Mouse (Mus musculus): ENCODE measurements around the gene Exoc2.

Exoc2 gene

DNA sequence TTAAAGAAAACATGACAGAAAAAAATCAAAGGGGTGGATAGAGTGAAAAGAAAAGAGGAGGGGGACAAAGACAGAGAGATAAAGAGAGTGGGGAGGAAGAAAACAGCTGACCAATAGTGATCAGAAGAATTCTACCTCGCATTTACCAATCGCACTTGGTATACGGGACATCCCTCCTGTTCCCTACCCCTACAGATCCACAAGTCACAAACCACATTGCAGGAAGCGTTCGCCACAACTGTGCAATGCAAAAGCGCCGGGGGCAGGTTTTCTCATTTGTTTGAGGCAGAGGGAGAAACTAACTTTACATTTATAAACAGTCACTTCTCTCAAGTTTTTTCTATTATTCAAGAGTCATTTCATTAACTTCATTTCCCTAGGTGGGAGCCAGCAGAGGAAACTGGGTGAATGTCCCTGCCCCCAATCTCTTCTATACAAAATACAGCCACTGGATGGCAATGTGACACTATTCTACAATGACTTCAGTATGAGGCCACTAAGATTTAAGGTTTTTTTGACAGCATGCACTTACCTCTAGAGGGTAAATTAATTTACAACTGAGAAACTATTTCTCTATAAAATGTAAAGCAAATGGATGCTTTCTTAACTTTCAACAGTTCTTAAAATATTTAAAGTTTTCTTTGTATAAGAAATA is 72.4 kb downstream of the Exoc2 start:
- in situ Hi-C loops (cut with MboI, MseI), result loop anchor here (5.0 kb wide), 2 partner anchors 176 to 731 kb away; no protein-coding TSS in a partner anchor

DNA sequence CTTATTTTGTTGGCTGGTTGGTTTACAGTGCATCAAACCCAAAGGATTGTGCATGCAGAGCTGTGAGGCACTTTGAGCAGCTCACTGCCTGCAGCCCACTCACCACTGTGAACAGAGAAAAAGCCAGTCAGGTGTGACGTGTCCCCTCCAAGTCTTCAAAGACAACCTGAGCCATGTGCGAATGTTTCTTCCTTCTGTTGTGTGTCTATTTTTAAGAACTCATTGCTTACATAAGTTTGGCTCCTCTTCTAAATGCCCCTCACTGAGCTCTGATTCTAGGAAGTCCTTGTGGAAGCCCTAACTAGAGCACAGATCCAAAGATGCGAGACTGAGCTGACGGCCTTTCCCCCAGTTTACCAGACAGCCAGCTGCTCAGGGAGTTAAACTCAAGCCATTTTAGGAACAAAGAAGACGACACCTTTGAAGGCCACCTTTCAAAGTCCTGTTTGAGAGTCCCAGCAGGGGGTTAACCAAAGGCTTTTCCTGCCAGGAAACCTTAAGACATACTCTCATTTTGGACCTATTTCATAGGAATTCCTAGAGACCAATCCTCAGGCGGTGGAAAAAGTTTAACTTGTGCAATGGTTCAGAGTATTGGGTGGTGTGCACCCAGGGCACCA is 79.8 kb downstream of the Exoc2 start:
- in situ Hi-C loops (cut with MboI, MseI), result loop anchor here (10.0 kb wide), 2 partner anchors 181 to 451 kb away; no protein-coding TSS in a partner anchor

DNA sequence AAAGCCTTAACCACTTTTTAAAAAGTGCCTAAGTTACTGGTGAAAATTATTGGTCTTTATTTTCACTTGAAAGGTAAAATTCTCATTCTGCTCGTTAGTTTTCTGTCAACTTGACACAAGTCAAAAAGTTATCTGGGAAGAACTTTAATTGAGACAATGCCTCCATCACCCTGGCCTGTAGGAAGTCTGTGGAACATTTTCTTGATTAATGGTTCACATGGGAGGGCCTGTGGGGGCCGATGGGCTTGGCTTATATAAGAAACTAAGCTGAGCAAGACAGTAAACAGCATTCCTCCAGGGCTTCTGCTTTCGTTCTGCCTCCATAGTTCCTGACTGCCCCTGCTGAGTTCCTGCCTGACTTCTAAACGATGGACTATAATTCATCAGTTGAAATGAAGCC is 81.6 kb downstream of the Exoc2 start:
- in situ Hi-C loops (cut with MboI, MseI), result loop anchor here (10.0 kb wide), 2 partner anchors 182 to 452 kb away; no protein-coding TSS in a partner anchor

DNA sequence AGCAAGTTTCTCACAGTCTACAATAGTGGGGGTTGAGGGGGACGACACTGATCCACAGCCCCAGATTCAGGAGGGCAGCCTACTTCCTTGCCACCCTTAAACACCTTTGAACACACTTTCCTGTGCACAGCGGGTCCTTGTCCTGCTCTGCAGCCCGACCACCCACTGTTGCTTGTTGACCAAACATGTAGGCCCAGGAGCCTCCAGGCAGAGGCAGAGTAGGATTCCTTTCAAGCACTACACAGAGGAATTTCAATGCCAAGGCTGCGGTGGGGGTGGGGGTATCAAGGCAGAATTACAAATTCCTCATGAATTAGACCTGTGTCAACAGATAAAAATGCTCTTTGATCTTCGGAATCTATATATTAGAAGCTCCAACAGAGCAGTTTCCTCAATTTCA is 82.7 kb downstream of the Exoc2 start:
- in situ Hi-C loops (cut with MboI, MseI), result loop anchor here (10.0 kb wide), 2 partner anchors 184 to 454 kb away; no protein-coding TSS in a partner anchor

DNA sequence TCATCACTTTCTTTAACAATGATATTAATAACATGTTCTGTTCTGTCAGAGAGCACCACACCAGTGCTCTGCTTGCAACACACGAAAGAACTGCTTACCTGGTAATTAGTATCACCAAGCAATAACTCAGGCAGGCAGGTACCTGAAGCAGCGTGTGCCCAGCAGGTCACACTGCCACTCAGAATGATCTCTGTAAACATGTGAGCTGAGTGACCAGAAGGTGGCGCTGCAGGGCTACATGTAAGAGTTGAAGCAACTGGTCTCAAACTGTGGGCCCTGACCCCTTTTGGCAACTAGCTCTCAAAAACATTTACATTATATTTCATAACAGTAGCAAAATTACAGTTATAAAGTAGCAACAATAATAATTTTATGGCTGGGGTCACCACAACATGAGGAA is 85.4 kb downstream of the Exoc2 start:
- in situ Hi-C loops (cut with MboI, MseI), result loop anchor here in 1 of 2 experiments (5.0 to 10.0 kb wide), 2 partner anchors 316 to 744 kb away; no protein-coding TSS in a partner anchor

DNA sequence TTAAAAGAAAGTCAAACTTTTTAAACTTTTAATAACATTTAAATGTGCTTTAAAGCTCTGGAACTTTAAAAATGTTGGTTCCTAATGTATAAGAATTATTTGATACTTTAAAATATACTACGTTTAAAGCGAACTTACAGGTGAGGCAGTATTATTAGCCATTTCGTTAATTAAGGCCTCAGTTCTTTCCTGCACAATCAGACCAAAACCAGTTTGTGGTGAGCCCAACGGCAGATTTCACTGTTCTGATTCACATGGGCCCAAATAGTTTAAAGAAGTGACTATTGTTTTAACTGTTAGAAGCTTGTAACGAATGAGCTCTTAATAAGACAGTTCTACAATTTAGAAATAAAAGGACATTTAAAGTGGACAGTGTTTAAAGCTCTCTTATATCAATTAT is 93.6 kb downstream of the Exoc2 start:
- in situ Hi-C loops (cut with MboI, MseI), result loop anchor here in 1 of 2 experiments (10.0 kb wide), 1 partner anchor 324 kb away; no protein-coding TSS in a partner anchor

DNA sequence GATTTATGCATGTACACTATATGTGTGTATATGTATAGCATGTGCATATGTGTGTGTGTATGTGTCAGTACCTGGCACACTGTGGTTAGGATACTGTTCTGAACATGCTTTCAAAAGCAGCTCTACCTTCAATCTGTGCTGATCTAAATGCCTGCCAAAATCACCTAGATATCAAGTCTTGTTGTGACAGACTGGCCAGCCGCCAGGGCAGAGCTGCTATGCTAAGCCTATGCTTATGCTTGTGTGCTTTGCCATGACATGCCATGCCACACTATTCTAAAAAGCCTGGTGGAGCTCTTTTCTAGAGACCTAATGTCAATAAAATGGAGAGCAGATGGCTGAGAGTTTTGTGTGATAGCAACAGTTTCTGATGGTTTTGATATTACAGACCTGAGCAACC is 94.0 kb downstream of the Exoc2 start:
- in situ Hi-C loops (cut with MboI, MseI), result loop anchor here (5.0 to 10.0 kb wide), 3 partner anchors 325 to 1535 kb away; no protein-coding TSS in a partner anchor

DNA sequence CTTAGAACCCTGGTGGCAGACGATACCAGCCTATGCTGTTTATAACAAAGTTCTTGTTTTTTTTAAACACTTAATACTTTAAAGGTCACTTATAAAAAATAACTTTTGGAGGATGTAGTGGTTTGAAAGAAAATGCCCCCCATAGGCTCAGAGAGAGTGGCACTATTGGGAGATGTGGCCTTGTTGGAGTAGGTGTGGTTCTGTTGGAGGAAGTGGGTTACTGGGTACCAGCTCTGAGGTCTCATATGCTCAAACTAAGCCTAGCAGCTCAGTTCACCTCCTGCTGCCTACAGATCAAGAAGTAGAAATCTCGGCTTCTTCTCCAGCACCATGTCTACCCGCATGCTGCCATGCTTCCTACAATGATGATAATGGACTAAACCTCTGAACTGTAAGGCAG is 98.1 kb downstream of the Exoc2 start:
- in situ Hi-C loops (cut with MboI, MseI), result loop anchor here in 1 of 2 experiments (5.0 to 10.0 kb wide), 2 partner anchors 324 to 1539 kb away; no protein-coding TSS in a partner anchor

DNA sequence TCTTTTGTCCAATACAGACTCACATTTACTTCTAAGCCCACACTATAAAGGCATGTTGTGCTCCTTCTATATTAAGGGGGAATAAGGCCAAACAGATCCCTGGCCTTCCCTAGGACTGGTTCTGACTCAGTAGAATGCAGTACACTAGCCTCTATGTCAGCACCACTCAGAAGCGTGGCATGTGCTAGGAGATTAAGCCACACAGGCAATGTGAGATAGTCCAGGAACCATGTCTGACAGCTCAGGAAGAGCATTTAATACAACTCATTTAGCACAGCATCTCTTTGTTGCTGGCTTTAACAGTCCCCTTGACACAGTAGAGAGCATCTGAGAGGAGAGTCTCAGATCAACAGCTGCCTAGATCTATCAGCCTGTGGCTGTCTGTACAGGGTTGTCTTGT is 100.4 kb downstream of the Exoc2 start:
- in situ Hi-C loops (cut with MboI, MseI), result loop anchor here in 1 of 2 experiments (10.0 kb wide), 1 partner anchor 1541 kb away; no protein-coding TSS in a partner anchor

DNA sequence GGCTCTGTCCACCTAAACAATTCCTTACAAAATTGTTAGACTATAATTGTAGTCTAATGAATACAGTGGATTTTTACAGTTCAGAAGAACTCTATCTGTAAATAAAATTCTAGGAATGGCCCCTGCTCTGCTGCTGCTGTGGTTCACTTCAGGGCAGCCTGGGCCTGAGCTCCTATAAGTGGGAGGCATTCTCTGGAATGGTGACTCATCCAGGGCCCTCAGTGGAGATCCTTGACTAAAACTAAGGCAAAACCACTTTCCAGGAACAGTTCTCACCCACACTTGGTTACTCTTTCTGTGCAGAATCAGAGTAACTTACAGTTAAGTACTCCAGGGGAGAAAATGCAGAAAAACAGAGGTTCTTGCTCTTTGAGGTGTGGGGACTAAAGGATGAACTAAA is 108.4 kb downstream of the Exoc2 start:
- in situ Hi-C loops (cut with MboI, MseI), result loop anchor here in 1 of 2 experiments (10.0 kb wide), 1 partner anchor 111 kb away; no protein-coding TSS in a partner anchor

DNA sequence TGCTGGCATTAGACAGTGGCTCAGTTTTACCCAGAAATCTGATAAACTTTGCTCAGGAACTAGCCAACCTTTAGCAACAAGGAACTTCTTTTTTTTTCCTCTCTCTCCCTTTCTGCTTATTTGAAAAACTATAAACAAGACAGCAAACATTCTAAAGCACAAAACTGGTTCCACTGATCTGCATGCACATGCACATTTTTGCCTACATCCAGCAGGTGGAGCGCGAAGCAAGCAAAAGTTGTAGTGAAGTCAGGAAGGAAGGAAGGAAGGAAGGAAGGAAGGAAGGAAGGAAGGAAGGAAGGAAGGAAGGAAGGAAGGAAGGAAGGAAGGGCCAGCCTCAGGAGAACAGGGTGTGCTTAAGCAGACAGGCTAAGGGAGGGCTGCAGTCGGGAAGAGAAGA is 109.9 kb downstream of the Exoc2 start:
- in situ Hi-C loops (cut with MboI, MseI), result loop anchor here in 1 of 2 experiments (10.0 kb wide), 1 partner anchor 109 kb away; no protein-coding TSS in a partner anchor

DNA sequence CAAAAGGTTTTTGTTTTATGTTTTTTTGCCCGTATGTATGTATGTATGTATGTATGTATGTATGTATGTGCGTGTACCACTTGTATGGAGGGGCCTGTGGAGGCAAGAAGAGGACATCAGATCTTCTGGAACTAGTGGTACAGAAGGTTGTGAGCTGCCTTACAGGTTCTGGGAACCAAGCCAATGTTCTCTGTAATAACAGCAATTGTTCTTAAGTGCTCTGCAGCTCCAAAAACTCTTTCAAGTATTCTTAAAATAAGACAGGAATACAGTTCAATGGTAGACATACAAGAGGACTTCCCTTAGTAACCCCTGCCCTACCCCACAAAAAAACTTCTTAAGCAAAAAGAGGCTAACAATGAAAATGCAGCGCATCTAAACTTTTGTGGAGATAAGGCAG is 115.5 kb downstream of the Exoc2 start:
- in situ Hi-C loops (cut with MboI, MseI), result no loop called here

DNA sequence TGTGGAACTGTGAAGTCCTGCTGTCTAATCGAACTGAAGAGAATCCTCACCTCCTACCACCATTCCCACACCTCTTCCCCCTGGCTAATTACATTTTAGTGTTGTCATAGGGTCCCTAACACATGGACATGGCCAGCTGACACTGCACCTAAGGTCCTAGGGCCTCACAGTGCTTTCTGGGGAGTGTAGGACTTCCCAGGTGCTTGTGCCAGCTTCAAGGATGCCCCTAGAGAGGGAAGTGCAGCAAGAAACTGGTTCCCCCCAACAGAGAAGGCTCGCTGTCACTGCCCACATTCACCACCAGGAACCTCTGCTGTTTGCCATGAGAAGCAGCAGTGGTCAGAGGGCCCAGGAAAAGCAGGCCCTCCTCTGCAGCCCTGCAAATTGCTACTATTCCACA is 123.2 kb downstream of the Exoc2 start:
- in situ Hi-C loops (cut with MboI, MseI), result no loop called here

DNA sequence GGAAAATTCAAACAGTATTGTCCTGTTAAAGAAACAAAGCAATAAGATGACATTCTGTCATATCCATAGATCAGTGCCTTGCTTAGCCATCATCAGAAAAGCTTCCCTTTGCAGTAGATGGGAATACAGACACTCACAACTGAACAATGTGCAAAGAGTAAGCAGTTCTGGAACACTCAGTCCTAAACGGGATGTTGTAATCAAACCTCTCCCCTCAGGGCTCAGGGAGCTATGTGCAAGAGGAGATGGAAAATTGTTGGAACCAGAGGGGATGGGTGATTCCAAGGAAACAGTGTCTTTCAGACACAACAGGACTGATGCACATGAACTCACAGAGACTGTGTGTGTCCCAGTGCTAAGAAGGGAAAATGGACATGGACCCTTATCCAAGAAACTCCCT is 125.9 kb downstream of the Exoc2 start:
- in situ Hi-C loops (cut with MboI, MseI), result no loop called here

DNA sequence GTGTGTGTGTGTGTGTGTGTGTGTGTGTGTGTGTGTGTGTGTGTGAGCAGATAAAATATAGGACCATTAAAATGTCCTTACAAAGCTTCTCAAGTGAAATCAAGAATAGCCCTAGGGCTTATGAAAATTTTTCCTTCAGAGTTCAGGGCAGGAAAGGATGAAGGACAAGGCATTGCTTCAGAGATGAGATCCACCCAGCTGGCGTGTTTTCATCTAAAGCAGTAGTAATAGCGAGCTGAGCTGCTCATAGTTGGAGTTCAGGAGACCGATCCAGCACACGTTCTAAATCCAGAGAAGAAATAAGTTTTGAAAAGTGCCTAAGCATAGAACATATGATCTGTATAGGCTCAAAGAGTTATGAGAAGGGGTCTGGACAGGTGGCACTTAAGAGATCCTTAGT is 127.4 kb downstream of the Exoc2 start:
- in situ Hi-C loops (cut with MboI, MseI), result no loop called here

DNA sequence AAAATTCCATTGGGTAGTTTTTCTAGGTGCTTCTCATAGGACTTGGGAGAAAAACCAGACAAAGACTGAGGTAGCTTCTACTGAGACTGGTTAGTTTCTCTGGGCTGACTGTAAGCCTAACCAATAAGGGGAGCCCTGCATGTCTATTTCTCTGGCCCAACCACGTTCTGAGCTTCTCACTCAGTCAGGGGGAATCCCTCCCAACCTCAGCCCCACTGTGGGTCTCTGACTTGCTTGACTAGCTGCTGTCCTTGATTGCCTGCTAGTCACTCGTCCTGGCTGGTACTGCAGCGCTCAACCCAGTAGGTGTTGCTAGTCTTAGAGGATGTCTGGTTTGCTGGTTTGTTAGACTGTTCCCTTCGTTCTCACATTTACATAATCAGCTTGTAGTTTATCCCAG is 130.8 kb downstream of the Exoc2 start:
- in situ Hi-C loops (cut with MboI, MseI), result no loop called here

DNA sequence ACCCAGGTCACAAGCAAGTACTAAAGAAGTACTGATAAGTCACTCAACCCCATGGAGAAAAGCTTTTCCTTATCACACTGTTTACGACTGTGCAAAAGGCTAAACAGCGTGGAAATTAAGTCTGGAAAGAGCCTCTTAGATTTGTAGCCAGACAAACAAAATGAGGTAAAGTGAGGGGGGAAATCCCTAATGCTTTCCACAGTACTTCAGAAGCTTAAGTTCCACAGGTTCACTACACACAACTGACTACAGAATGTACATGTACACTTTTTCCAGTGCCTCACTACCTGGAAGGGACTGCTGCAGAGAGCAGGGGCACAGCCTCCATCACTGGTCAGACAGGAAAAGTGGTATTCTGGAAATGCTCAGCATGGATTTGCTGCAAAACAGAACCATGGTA is 132.1 kb downstream of the Exoc2 start:
- in situ Hi-C loops (cut with MboI, MseI), result no loop called here

DNA sequence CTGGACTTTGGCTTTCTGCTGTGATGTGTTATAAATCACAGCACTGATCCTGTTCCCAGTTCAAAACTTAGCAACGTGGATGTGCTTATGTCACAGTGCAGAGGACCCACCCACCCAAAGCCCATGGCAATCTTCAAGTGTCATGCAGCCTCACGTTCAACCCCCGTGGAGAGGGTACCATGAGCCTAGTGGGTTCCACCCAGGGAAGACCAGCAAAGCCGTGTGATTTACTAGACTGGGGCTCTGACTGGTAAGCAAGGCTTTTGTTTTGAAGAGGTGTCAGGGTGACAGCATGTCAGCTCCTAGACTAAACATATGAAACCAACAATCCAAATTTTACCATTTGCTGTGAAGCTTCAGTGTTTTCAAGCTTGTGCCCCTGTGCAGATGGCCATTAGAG is 132.6 kb downstream of the Exoc2 start:
- in situ Hi-C loops (cut with MboI, MseI), result no loop called here

DNA sequence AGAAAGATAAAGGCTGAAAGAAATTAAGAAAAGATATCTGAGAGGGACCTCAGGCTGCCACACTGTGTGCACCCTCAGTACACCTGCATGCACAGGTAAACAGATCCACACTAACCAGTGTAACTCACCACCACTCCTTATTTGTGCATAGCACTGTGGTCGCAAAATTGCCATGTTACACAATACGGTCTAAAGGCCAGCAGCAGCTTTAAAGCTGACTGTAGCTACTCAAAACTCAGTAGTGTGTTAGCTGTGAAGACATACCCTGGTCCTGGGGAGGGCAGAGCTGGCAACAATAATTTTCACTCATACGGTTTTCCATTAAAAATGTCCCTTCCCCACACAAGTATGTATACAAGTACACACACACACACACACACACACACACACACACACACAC is 133.2 kb downstream of the Exoc2 start:
- in situ Hi-C loops (cut with MboI, MseI), result no loop called here

DNA sequence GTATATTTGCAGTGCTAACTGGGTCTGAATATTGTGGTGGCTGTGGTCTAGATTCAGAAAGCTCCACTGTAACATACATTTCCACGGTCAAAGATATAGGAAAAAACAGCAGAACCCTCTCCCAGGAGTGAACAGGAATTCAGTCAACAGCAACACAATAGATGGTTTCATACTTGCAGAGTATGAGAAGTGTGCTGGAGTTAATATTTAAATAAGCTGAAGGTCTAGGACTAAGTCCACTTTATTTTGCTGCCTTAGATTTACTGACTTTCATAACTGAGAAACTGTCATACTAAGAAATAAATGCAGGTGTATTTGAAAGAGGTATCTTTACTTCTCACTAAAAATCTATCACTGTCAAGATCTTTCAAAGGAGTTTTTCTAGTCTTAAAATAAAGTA is 137.6 kb downstream of the Exoc2 start:
- in situ Hi-C loops (cut with MboI, MseI), result no loop called here

DNA sequence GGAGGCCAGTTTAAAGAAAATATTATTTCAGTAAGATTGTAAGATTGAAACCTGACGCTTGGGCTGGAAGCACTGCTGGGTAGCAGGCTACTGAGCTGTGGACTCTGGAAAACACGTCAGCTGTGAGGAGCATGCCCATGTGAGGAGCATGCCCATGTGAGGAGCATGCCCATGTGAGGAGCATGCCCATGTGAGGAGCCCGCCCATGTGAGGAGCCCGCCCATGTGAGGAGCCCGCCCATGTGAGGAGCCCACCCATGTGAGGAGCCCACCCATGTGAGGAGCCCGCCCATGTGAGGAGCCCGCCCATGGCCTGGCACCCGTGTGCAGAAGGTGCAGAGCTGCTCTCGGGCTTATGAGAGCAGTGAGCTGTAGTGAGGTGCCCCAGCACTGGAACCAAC is 139.0 kb downstream of the Exoc2 start:
- in situ Hi-C loops (cut with MboI, MseI), result no loop called here

DNA sequence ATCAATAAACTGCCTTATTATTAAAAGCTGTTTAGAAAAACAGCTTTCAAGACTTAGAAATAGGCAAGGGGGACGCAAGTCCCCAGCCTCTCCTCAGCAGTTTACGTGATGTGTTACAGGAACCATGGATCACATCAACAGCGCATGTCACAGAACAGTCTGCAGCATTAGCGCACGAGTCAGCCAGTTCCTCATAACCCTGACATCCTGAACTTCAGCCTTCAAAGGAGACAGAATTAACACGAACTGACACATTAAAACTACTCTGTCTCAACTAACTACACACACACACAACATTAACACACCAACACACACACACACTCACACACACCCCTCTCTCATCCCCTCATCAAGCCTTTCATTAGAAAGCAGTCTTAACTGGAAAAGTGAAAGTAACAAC is 139.5 kb downstream of the Exoc2 start:
- in situ Hi-C loops (cut with MboI, MseI), result no loop called here
